Mouse (Mus musculus): ENCODE results near the gene Tex10.

DNA sequence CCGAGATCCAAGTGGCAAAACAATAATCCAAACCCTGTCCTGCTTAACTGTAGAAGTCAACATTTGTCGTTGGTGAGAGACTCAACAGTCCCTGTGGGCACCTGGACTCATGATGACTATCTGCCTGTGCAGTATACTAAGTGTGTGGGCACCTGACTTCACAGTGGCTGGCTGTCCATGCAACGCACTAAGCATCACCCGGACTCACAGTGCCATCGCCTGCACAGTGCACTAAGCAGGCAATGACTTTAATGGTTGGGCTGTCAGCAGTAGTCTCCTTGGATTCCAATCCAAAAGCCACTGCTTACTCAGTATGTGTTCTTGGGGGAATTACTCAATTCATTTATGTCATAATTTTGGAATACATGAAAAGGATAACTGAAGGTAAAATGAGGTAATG, 90.8 kb downstream of the Tex10 start:
- TF ChIP-seq GATA1 (IDR thresholded peaks at IDR 0.05; ENCODE audit: borderline replicate concordance, low read length) (no peak), FLI1 (IDR thresholded peaks at IDR 0.05; ENCODE audit: low read length) (no peak)

Measured in megakaryocyte, embryonic 14.5 days (primary cell).